18 mouse cellular contexts compared by ENCODE assay signal in genomic region chrX:62176011-62176410, GRCm38 (mm10).
DNase-seq lines count a peak whose midpoint lies in the region; ATAC-seq lines count a peak whose summit lies in the region.
"Had no signal": no experiment of that assay in that cellular context is flagged by ENCODE, and none has a peak within 500 bp of the region (broad histone marks: within the 10 kb centered on the region; RNA-seq: fewer than 3 reads in every experiment).

No protein-coding gene starts in this region.

- H3K36me3 ChIP-seq in forebrain, embryonic 11.5 days (ENCODE audit: control insufficient read depth, insufficient read depth, low read length): no peaks in the 10 kb centered on the region
- no peaks in the 10 kb centered on the region for H3K36me3 ChIP-seq in kidney, embryonic 14.5 days (ENCODE audit: control insufficient read depth, insufficient read depth, low read length)
- H3K36me3 ChIP-seq: embryonic facial prominence, embryonic 13.5 days; heart, embryonic 12.5 days; hindbrain, embryonic 10.5 days; intestine, embryonic 15.5 days had no signal

- no peaks in the 10 kb centered on the region for H3K27me3 ChIP-seq in forebrain, embryonic 11.5 days (ENCODE audit: control insufficient read depth, insufficient read depth, low read length)
- H3K27me3 ChIP-seq in kidney, embryonic 14.5 days (ENCODE audit: control insufficient read depth, insufficient read depth, low read length): no peaks in the 10 kb centered on the region
- H3K27me3 ChIP-seq: embryonic facial prominence, embryonic 13.5 days; forebrain, embryonic 13.5 days; heart, embryonic 12.5 days; intestine, embryonic 15.5 days had no signal

- H3K9ac ChIP-seq in forebrain, embryonic 11.5 days (ENCODE audit: low read length): no peak overlapping the region
- H3K9ac ChIP-seq in kidney, embryonic 14.5 days (ENCODE audit: low read depth, low read length): no peak overlapping the region
- H3K9ac ChIP-seq: embryonic facial prominence, embryonic 13.5 days; forebrain, embryonic 13.5 days; forebrain, postnatal 0 days; heart, embryonic 12.5 days; hindbrain, embryonic 14.5 days; intestine, embryonic 15.5 days had no signal

- WGBS in forebrain, embryonic 11.5 days: 42% methylated on average over 1 of the region's 1 CpGs
- 56% methylated on average over 1 of the region's 1 CpGs for WGBS in kidney, embryonic 14.5 days

- peak; percentile 25 for DNase-seq in cerebellum, adult 11 months
- peak; percentile 44 for DNase-seq in cerebellum, adult 18-20 months
- peak; percentile 63 for DNase-seq in cerebellum, adult 9-11 months
- no peak for DNase-seq in forebrain, embryonic 11.5 days (ENCODE audit: low spot score)
- DNase-seq in frontal cortex, postnatal 36 days (ENCODE audit: low spot score in 2 of 2): no peak
- DNase-seq: adrenal gland, adult 8-10 months; adrenal gland, postnatal 36 days; forebrain, postnatal 0 days; gastrocnemius, adult 2 months; gastrocnemius, postnatal 25 days; kidney, adult 2 months had no signal

- no peaks in the 10 kb centered on the region for H3K4me1 ChIP-seq in forebrain, embryonic 11.5 days (replicated peaks; ENCODE audit: control insufficient read depth, insufficient read depth, low read length)
- no peaks in the 10 kb centered on the region for H3K4me1 ChIP-seq in kidney, embryonic 14.5 days (ENCODE audit: control insufficient read depth, insufficient read depth, low read length)
- H3K4me1 ChIP-seq: embryonic facial prominence, embryonic 13.5 days; forebrain, embryonic 13.5 days; heart, embryonic 12.5 days; hindbrain, embryonic 10.5 days; intestine, embryonic 15.5 days had no signal

- H3K4me2 ChIP-seq in forebrain, embryonic 11.5 days (ENCODE audit: low read depth, low read length, severe bottlenecking): no peak overlapping the region
- no peak overlapping the region for H3K4me2 ChIP-seq in kidney, embryonic 14.5 days (replicated peaks; ENCODE audit: low read depth, low read length)
- H3K4me2 ChIP-seq: embryonic facial prominence, embryonic 13.5 days; forebrain, embryonic 13.5 days; heart, embryonic 12.5 days; hindbrain, embryonic 14.5 days; intestine, embryonic 15.5 days had no signal

- H3K4me3 ChIP-seq in forebrain, embryonic 11.5 days (ENCODE audit: low read depth, low read length): no peak overlapping the region
- no peak overlapping the region for H3K4me3 ChIP-seq in kidney, embryonic 14.5 days (ENCODE audit: low read length)
- H3K4me3 ChIP-seq: embryonic facial prominence, embryonic 13.5 days; forebrain, embryonic 13.5 days; gastrocnemius, adult 2 months; heart, embryonic 12.5 days; hindbrain, embryonic 10.5 days; intestine, embryonic 15.5 days had no signal

- no peak for ATAC-seq in forebrain, embryonic 11.5 days (replicated peaks; ENCODE audit: low FRiP score)
- ATAC-seq in kidney, embryonic 14.5 days (ENCODE audit: low FRiP score, low TSS enrichment): no peak
- ATAC-seq: forebrain, embryonic 13.5 days; forebrain, postnatal 0 days; intestine, embryonic 15.5 days had no signal

- no peaks in the 10 kb centered on the region for H3K9me3 ChIP-seq in forebrain, embryonic 11.5 days (ENCODE audit: control insufficient read depth, low read length)
- H3K9me3 ChIP-seq in kidney, embryonic 14.5 days (ENCODE audit: control insufficient read depth, low read length): no peaks in the 10 kb centered on the region
- H3K9me3 ChIP-seq: embryonic facial prominence, embryonic 13.5 days; forebrain, embryonic 13.5 days; heart, embryonic 12.5 days; hindbrain, embryonic 10.5 days; intestine, embryonic 15.5 days had no signal

- H3K27ac ChIP-seq in forebrain, embryonic 11.5 days (ENCODE audit: low read depth, low read length): no peak overlapping the region
- H3K27ac ChIP-seq in kidney, embryonic 14.5 days (ENCODE audit: low read depth, low read length): no peak overlapping the region
- H3K27ac ChIP-seq: embryonic facial prominence, embryonic 13.5 days; forebrain, embryonic 13.5 days; gastrocnemius, adult 2 months; hindbrain, embryonic 10.5 days; hindbrain, embryonic 14.5 days; intestine, embryonic 15.5 days had no signal

Comparison
In these comparisons a context has a peak if more than half of its experiments do, and no peak if none do; other contexts are left out.
1. DNase-seq: peak in cerebellum, adult 11 months (single experiment), cerebellum, adult 18-20 months (2 of 2) and cerebellum, adult 9-11 months (single experiment); none in forebrain, embryonic 11.5 days (single experiment) and frontal cortex, postnatal 36 days (0 of 2).